Mouse (Mus musculus): ENCODE data around the gene AC141477.1.

AC141477.1 gene

DNA sequence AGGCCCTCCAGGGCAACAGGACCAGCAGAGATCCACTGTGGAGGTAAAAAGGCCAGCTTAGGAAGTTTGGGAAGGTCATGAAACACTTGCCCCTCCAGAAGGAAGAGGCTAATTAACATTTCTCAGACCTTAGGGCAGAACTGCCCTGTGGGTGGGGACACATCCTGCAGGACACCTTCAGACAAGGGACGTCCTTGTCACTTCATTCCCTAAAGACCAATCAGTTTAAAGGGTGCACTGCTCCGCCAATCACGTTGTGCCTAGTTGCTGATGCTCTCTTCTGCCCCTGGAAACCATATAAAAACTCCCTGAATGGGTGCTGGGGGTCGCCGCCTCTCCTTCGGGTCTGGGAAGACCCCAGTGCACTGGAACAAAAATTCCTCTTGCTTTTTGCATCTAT lies 22.5 kb upstream of the AC141477.1 start:
- Histone ChIP-seq H3K27me3 (ENCODE audit: insufficient read depth, low read length) (no peaks in the 10 kb centered on the region), H3K9me3 (ENCODE audit: low read length) (peaks cover 26% of the 10 kb centered on the region), H3K36me3 (ENCODE audit: insufficient read depth, low read length) (peaks cover 31% of the 10 kb centered on the region), H3K4me3 (replicated peaks; ENCODE audit: low read length) (peak overlapping the region; percentile 64), H3K4me1 (replicated peaks; ENCODE audit: low read depth, low read length) (peaks cover 31% of the 10 kb centered on the region)
- TF ChIP-seq POU5F1 (IDR thresholded peaks at IDR 0.05; ENCODE audit: borderline replicate concordance, low read length), result no peak
- TF ChIP-seq CTCF (conservative IDR thresholded peaks at IDR 0.05; ENCODE audit: low read length), result no peak
- no peak for TF ChIP-seq NANOG (IDR thresholded peaks at IDR 0.05; ENCODE audit: borderline replicate concordance, low read length)

DNA sequence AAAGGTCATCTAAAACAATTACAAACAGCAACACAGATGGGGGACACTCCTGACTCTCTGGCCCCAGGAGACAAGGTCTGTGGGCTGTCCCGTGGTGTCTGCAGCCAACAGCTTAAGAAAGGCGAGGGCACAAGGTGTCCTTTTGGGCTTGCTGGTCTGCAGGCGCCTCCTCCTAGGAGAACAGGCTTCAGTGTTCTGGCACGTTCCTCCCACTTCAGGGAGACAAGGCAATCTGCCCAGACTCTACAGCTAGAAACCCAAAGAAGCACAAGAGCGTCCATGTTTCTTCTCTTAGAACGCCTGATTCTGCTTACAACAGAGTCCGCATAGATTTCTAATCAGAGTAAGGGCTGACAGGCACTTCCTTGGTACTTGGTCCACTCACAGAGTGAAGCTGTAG lies 22.1 kb upstream of the AC141477.1 start:
- Histone ChIP-seq H3K27me3 (ENCODE audit: insufficient read depth, low read length) (no peaks in the 10 kb centered on the region), H3K36me3 (ENCODE audit: insufficient read depth, low read length) (peaks cover 31% of the 10 kb centered on the region), H3K9me3 (ENCODE audit: low read length) (peaks cover 26% of the 10 kb centered on the region), H3K4me3 (replicated peaks; ENCODE audit: low read length) (peak overlapping the region; percentile 17), H3K4me1 (replicated peaks; ENCODE audit: low read depth, low read length) (peaks cover 29% of the 10 kb centered on the region)
- TF ChIP-seq POU5F1 (IDR thresholded peaks at IDR 0.05; ENCODE audit: borderline replicate concordance, low read length) (no peak), CTCF (conservative IDR thresholded peaks at IDR 0.05; ENCODE audit: low read length) (no peak), NANOG (IDR thresholded peaks at IDR 0.05; ENCODE audit: borderline replicate concordance, low read length) (no peak)

DNA sequence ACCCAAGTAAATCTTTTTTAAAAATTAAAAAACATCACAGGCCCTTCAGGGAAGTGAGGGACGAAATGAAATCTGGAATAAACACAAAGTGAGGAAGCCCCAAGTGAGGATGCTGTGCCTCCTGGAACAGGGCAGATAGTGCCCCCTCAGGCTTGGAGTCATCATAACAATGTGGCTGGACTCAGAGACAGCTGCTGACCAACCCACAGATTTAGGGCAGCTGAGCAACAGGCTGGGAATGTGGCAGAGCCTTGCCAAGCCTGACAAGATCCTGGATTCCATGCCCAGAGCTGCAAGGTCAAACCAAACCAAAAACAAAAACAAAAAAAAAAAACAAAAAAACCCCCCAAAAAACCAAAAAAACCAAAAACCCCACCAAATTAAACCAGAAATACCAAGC lies 21.0 kb upstream of the AC141477.1 start:
- Histone ChIP-seq H3K4me1 (replicated peaks; ENCODE audit: low read depth, low read length) (peaks cover 29% of the 10 kb centered on the region), H3K36me3 (ENCODE audit: insufficient read depth, low read length) (peaks cover 28% of the 10 kb centered on the region), H3K4me3 (replicated peaks; ENCODE audit: low read length) (no peak overlapping the region), H3K9me3 (ENCODE audit: low read length) (peaks cover 26% of the 10 kb centered on the region), H3K27me3 (ENCODE audit: insufficient read depth, low read length) (no peaks in the 10 kb centered on the region)
- TF ChIP-seq CTCF (conservative IDR thresholded peaks at IDR 0.05; ENCODE audit: low read length) (no peak), NANOG (IDR thresholded peaks at IDR 0.05; ENCODE audit: borderline replicate concordance, low read length) (no peak), POU5F1 (IDR thresholded peaks at IDR 0.05; ENCODE audit: borderline replicate concordance, low read length) (no peak)

DNA sequence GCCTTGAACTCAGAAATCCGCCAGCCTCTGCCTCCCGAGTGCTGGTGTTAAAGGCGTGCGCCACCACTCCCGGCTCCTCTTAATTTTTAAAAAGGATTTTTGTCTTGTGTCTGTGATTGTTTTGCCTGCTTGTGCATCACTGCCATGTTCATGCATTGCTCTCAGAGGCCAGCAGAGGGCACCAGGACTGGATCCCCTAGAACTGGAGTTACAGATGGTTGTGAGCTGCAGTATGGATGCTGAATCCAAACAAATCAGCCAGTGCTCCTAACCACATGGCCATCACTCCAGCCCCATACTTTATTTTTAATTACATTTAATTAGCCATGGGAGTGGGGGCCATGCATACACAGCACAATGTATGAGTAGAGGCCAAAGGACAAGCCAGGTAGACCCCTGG lies 15.0 kb upstream of the AC141477.1 start:
- Histone ChIP-seq H3K4me3 (replicated peaks; ENCODE audit: low read length) (no peak overlapping the region), H3K27me3 (ENCODE audit: insufficient read depth, low read length) (no peaks in the 10 kb centered on the region), H3K36me3 (ENCODE audit: insufficient read depth, low read length) (peaks cover 5% of the 10 kb centered on the region; the same call in 1 of the 2 replicates), H3K9me3 (ENCODE audit: low read length) (peaks cover 21% of the 10 kb centered on the region), H3K4me1 (replicated peaks; ENCODE audit: low read depth, low read length) (peaks cover 11% of the 10 kb centered on the region)
- peak; percentile 76 for TF ChIP-seq CTCF (conservative IDR thresholded peaks at IDR 0.05; ENCODE audit: low read length)
- no peak for TF ChIP-seq POU5F1 (IDR thresholded peaks at IDR 0.05; ENCODE audit: borderline replicate concordance, low read length)

GRCm38 (mm10) chr10:76448851-76449250 lies 8.6 kb upstream of the AC141477.1 start, which contains the start of gene 2610028H24Rik:
TSS of gene 2610028H24Rik (plus strand) at chr10:76449081.
- no peak within 1 kb of the TSS for H3K4me3 ChIP-seq (replicated peaks; ENCODE audit: low read length)
- no peak for TF ChIP-seq CTCF (conservative IDR thresholded peaks at IDR 0.05; ENCODE audit: low read length)
- TF ChIP-seq POU5F1 (IDR thresholded peaks at IDR 0.05; ENCODE audit: borderline replicate concordance, low read length), result no peak
- no peak for TF ChIP-seq NANOG (IDR thresholded peaks at IDR 0.05; ENCODE audit: borderline replicate concordance, low read length)
- peaks cover 45% of the 10 kb centered on the region for H3K4me1 ChIP-seq (replicated peaks; ENCODE audit: low read depth, low read length)
- no peaks in the 10 kb centered on the region for H3K9me3 ChIP-seq (ENCODE audit: low read length)
- no peaks in the 10 kb centered on the region for H3K27me3 ChIP-seq (ENCODE audit: insufficient read depth, low read length)
- H3K36me3 ChIP-seq (ENCODE audit: insufficient read depth, low read length), result no peaks in the 10 kb centered on the region

DNA sequence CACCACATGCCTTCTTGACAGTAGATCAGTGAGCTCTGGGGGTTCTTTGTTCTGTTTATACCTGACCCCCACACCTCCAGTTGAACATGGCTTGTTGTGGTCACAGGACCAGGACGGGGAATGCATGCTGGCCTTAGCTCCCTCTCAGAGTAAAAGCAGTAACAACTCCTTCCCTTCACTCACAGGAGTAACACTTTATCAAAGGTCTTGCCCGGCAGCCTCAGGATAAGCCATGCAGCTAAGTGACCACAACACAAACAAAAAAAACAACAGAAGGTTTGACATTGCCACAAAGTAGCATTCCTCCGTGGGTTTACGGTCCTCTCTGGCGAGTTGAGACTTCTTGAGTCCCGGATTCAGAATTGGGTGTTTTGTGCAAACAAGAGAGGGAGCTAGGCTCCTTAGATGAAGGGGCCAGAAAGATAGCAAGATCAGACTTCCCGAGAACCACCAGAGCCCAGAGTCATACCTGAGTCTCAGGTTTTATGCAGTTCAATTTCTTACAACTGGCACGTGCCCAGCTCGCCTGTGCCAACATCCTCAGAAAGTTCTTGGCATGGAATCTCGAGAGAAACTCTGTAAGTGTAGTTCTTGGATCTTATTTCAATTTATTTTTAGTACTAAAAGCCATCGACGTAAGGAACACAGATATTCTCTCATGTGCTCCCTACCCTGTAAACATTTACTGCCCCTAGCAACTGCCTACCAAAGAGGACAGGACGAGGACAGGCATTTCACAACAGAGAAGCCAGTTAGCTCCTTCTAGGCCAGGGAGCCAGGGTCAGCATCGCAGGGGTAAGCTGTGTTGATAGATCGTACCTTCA lies 7.4 kb upstream of the AC141477.1 start:
- peaks cover 53% of the 10 kb centered on the region for H3K4me1 ChIP-seq (replicated peaks; ENCODE audit: low read depth, low read length)
- TF ChIP-seq CTCF (conservative IDR thresholded peaks at IDR 0.05; ENCODE audit: low read length) (no peak), POU5F1 (IDR thresholded peaks at IDR 0.05; ENCODE audit: borderline replicate concordance, low read length) (no peak), NANOG (IDR thresholded peaks at IDR 0.05; ENCODE audit: borderline replicate concordance, low read length) (peak; percentile 35; the same call in 1 of the 2 replicates)

DNA sequence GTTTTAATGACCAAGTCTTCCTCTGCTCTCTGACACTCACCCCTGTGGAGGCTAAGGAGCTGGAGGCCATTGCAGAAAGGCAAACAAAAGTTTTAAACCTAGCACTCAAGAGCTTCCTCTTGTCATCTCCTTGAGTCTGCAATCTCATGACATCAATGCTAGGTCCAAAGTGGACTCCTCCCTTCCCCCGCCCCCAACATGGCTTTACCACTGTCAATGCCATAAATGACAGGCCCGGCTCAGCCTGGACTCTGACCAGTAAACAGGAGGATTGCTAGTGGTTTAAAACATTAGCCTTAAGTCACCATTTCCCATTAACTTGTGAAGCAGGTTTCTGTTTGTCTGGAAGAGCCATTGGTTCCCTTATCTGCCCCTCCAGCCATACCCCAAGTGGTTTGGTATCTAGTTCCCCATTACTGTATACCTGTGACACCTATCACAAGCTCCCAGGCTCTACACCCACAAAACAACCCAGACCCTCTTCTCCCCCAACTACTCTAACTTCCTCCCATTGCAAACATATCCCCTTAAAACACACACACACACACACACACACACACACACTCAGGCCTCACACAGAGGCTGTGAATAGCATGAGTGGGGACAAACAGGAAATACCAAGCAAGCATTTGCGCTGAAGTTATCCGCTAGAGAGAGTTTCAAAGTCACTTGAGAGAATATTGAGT lies 5.9 kb upstream of the AC141477.1 start:
- peaks cover 6% of the 10 kb centered on the region for H3K36me3 ChIP-seq (ENCODE audit: insufficient read depth, low read length)
- H3K27me3 ChIP-seq (ENCODE audit: insufficient read depth, low read length), result no peaks in the 10 kb centered on the region
- no peak overlapping the region for H3K4me3 ChIP-seq (replicated peaks; ENCODE audit: low read length)
- H3K9me3 ChIP-seq (ENCODE audit: low read length), result no peaks in the 10 kb centered on the region
- H3K4me1 ChIP-seq (replicated peaks; ENCODE audit: low read depth, low read length), result peaks cover 56% of the 10 kb centered on the region
- TF ChIP-seq POU5F1 (IDR thresholded peaks at IDR 0.05; ENCODE audit: borderline replicate concordance, low read length) (no peak), CTCF (conservative IDR thresholded peaks at IDR 0.05; ENCODE audit: low read length) (no peak), NANOG (IDR thresholded peaks at IDR 0.05; ENCODE audit: borderline replicate concordance, low read length) (no peak)

More for the DNA sequence above, 7.4 kb upstream of the AC141477.1 start:
- Histone ChIP-seq H3K4me3 (replicated peaks; ENCODE audit: low read length) (no peak overlapping the region), H3K9me3 (ENCODE audit: low read length) (no peaks in the 10 kb centered on the region), H3K27me3 (ENCODE audit: insufficient read depth, low read length) (no peaks in the 10 kb centered on the region), H3K36me3 (ENCODE audit: insufficient read depth, low read length) (no peaks in the 10 kb centered on the region)

Measured in E14TG2a.4 (cell line).